Mouse (Mus musculus): Measurements from ENCODE around the gene Crtap. TPM values are rescaled to one million over a fixed set of nuclear protein-coding genes. Genes with fewer than 3 reads are reported as not detected.
"Not testable (repeated sequence)": the region's sequence is repeated elsewhere in the genome, so short reads cannot be mapped to it uniquely, and the experiment has no call there.

Gene Crtap
- polyA plus RNA-seq, 1 experiment from 2014 or later = 110 TPM

DNA sequence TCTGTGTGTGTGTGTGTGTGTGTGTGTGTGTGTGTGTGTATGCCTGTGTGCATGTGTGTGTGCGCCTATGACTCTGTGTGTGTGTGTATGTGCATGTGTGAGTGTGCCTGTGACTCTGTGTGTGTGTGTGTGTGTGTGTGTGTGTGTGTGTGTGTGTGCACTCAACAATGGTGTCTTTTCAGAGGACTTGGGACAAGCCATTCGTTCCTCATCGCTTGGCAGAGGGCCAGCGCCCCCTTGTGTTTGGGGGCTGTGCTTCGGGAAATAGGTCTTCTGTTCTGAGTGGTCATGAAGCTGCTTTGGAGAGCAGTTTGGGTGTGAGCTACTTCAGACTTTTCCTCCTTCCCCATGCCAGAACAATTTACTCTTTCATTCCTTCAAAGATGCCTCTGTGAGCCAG lies 18.8 kb downstream of the Crtap start:
- H3K36me3 ChIP-seq; H3K9ac ChIP-seq; H3K27ac ChIP-seq; H3K9me3 ChIP-seq; H3K4me3 ChIP-seq (replicated peaks); H3K4me1 ChIP-seq (replicated peaks); H3K27me3 ChIP-seq (replicated peaks); H3K4me2 ChIP-seq (replicated peaks); ATAC-seq: not testable (repeated sequence)
- 33% methylated on average over 5 of the region's 5 CpGs for WGBS

DNA sequence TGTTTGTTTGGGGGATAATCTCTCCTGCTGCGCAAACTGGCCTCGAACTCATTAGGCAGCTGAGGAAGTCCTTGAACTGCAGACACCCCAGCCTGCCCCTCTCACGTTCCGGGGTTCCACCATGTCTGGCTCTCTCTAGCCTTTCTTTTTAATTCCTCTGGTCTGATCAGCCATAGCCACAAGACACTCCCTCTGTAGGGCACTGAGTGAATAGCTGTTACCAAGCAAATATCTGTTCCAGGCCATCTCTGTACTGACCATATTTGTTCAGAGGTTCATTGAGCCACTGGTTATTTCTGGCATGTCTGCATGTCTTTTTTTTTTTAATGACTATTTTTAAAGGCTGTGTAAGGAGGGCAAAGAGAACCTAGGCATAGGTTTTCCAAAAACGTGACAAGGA lies 21.1 kb downstream of the Crtap start:
- not testable (repeated sequence) for H3K27ac ChIP-seq; H3K36me3 ChIP-seq; H3K4me1 ChIP-seq (replicated peaks); H3K27me3 ChIP-seq (replicated peaks); H3K4me3 ChIP-seq (replicated peaks); H3K9ac ChIP-seq; H3K9me3 ChIP-seq
- WGBS = 61% methylated on average over 5 of the region's 5 CpGs
- 0 out of 2 replicates have a peak, but pooled peaks have one; percentile 38 for ATAC-seq
- 0 out of 2 replicates have a peak overlapping the region, but pooled peaks have one; percentile 94 for H3K4me2 ChIP-seq (replicated peaks)

DNA sequence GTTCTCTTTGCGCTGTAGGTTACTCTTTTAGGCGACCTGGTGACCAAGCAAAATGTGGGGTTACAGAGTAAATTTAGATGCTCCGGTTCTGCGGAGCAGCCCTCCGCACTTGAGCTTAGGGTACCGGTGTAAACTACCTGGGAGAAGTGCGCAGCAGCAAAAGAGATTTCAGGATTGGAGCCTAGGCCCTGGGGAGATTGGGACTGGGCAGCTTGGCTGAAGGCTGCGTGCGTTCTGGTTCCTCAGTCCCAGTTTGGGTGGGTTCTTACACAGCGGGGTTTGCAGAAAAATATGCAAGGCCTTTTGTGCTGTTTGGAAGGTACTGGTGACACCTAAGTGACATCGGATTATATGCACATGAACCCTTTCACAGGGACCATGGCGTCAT lies 22.0 kb downstream of the Crtap start:
- Histone ChIP-seq H3K27ac (0 out of 2 replicates have a peak overlapping the region, but pooled peaks have one; percentile 9), H3K9ac (peak overlapping the region; percentile 57), H3K4me2 (replicated peaks) (peak overlapping the region; percentile 94), H3K4me1 (replicated peaks) (0 out of 2 replicates have a peak, but pooled peaks cover 2% of the 10 kb centered on the region), H3K9me3 (no peaks in the 10 kb centered on the region), H3K4me3 (replicated peaks) (peak overlapping the region; percentile 49), H3K27me3 (replicated peaks) (no peaks in the 10 kb centered on the region), H3K36me3 (no peaks in the 10 kb centered on the region)
- peak; percentile 27 for ATAC-seq
- 16% methylated on average over 12 of the region's 12 CpGs for WGBS

DNA sequence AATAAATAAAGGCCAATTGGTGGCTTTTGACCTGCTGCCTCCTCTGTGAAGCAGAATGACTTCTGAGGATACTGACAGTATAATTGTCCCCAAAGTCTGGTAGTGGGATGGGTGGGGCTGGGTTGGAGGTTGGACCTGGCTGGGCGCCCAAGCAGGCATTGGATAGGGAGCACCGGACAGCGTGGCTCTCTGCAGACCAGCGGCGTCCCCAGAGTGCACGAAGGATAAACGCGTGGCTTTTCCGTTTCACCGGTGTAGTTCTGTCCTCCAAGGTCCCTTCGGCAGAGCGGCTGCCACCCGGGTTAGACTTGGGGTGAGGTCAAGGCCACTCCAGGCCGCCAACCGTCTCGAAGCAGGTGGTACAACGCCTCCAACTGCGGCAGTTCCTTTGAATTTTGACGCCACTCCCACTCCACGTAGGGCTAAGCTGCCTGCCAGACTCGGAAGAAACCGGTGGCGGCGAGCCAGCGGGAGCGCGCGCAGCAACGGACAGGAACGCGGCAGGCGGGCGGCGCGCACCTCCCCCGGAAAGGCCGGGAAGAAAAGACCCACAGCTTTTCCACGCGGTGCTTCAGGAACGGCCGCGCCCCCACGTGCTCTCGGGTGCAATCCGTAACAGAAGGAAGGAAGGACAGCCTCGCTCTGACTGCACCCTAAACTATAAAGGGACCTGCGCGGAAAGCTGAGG lies 22.5 kb downstream of the Crtap start:
- Histone ChIP-seq H3K27me3 (replicated peaks) (no peaks in the 10 kb centered on the region), H3K4me1 (replicated peaks) (0 out of 2 replicates have a peak, but pooled peaks cover 2% of the 10 kb centered on the region), H3K9me3 (no peaks in the 10 kb centered on the region), H3K9ac (peak overlapping the region; percentile 57), H3K4me3 (replicated peaks) (peak overlapping the region; percentile 49), H3K36me3 (no peaks in the 10 kb centered on the region), H3K27ac (no peak overlapping the region), H3K4me2 (replicated peaks) (peak overlapping the region; percentile 94)
- under 1% methylated on average over 48 of the region's 48 CpGs for WGBS
- ATAC-seq = peak; percentile 86

DNA sequence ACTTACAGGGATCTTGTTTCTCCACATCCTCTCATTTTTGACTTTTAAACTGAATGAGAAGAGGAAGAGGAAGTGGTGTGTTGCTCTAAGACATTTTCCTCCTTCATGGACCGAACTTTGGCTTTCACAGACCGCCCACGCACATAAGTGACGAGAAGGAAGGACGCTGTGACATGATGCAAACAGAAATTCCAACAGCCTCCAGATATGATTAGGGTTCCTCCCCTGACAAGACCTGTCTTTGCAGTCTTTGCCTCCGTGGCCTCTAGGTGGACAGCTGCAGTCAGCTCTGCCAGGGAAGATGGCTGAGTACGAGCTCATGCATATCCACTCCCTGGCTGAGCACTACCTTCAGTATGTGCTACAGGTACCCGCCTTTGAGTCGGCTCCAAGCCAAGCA lies 60.6 kb downstream of the Crtap start, which contains the start of gene Bcl2a1c:
TSS of gene Bcl2a1c (plus strand) at position 281 of the 400 bp plus-strand sequence.
- 73% methylated on average over 9 of the region's 9 CpGs for WGBS
- H3K27ac ChIP-seq = not testable (repeated sequence)

DNA sequence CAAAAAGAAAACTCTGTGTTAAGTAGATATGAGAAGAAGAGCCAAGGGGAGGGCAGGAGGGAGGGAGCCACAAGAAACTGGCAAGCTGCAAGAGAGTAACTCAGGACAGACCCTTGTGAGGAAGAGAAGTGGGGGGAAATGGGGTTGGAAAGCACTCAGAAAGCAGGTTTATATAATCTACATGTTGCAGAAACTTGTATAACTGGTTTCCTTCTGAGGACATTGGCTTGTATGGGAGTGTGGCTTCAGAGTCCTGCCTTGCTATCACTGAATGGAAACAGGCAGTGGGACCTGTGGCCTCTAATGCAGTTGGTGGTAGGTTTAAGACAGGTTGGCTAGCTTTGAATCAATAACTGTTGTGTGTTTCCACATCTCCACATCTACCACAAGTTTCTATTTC lies 62.1 kb downstream of the Crtap start:
- not testable (repeated sequence) for H3K9me3 ChIP-seq; H3K27me3 ChIP-seq (replicated peaks); H3K9ac ChIP-seq; H3K4me1 ChIP-seq (replicated peaks); H3K4me2 ChIP-seq (replicated peaks); H3K36me3 ChIP-seq; H3K27ac ChIP-seq; H3K4me3 ChIP-seq (replicated peaks)
- ATAC-seq = peak; percentile 84

More for the DNA sequence above, 60.6 kb downstream of the Crtap start, which contains the start of gene Bcl2a1c:
- not testable (repeated sequence) for H3K27me3 ChIP-seq (replicated peaks); H3K4me1 ChIP-seq (replicated peaks); H3K9ac ChIP-seq; ATAC-seq; H3K36me3 ChIP-seq; H3K9me3 ChIP-seq; H3K4me3 ChIP-seq (replicated peaks); H3K4me2 ChIP-seq (replicated peaks)

DNA sequence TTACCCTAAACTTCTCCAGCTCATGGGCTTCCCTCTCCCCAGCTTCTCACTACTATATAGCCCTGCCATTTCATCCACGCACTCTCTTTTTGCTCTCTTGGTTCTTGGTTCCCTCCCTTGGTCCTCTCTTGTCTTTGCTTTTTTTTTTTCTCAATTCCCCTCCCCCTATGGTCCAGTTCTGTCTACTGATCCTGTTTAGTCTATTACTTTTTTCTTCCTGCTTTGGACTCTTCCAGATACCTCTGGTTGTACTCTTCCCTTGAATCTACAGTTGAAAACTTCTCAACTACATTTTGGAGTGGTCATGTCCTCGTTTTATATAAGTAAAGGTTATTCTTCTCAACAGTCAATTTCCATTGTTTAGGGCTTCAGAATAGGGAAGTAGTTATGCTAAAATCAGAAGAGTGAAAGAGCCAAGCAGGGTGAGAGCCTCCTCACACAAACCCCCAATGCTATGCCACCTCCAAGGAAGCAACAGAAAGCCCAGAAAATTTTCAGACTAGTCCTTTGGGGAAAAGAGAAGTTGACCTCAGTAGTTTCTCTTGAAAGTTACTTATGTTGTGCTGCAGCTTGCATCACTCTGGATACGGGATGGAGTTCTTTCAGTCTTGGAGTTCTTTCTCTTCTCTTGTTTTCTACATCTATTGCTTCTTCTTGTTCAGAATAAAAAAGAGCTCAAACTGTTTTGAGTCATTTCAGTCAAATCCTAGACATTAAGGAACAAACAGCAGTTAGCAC lies 64.3 kb downstream of the Crtap start:
- no peaks in the 10 kb centered on the region for H3K4me1 ChIP-seq (replicated peaks)
- no peak overlapping the region for H3K4me2 ChIP-seq (replicated peaks)
- ATAC-seq = no peak
- WGBS = 76% methylated on average over 3 of the region's 3 CpGs
- H3K36me3 ChIP-seq = no peaks in the 10 kb centered on the region
- no peaks in the 10 kb centered on the region for H3K9me3 ChIP-seq
- H3K27ac ChIP-seq = no peak overlapping the region
- H3K9ac ChIP-seq = no peak overlapping the region
- H3K27me3 ChIP-seq (replicated peaks) = no peaks in the 10 kb centered on the region
- no peak overlapping the region for H3K4me3 ChIP-seq (replicated peaks)

Other genes starting within 250 kb of the Crtap start
- gene Bcl2a1c, start 60.5 kb downstream of the Crtap start, polyA plus RNA-seq (2015; fragmentation: Nextera tagmentation; extraction: Ambion mirVana) = not detected in 2 replicates
- gene Glb1, start 10.4 kb upstream of the Crtap start, polyA plus RNA-seq (2015; fragmentation: Nextera tagmentation; extraction: Ambion mirVana) = 157 and 179 TPM in 2 replicates
- 18.3 and 22.1 TPM in 2 replicates for gene Tmppe, start 10.4 kb upstream of the Crtap start, polyA plus RNA-seq (2015; fragmentation: Nextera tagmentation; extraction: Ambion mirVana)
- 0.56 and 0.63 TPM in 2 replicates for gene Ccr4, start 114.2 kb upstream of the Crtap start, polyA plus RNA-seq (2015; fragmentation: Nextera tagmentation; extraction: Ambion mirVana)
- 0.48 and 0.58 TPM in 2 replicates for gene C130032M10Rik, start 125.0 kb upstream of the Crtap start, polyA plus RNA-seq (2015; fragmentation: Nextera tagmentation; extraction: Ambion mirVana)
- 4.1 TPM in 2 replicates for gene Trim71, start 173.7 kb upstream of the Crtap start, polyA plus RNA-seq (2015; fragmentation: Nextera tagmentation; extraction: Ambion mirVana)
- 51.9 and 53.1 TPM in 2 replicates for gene Cnot10, start 249.5 kb upstream of the Crtap start, polyA plus RNA-seq (2015; fragmentation: Nextera tagmentation; extraction: Ambion mirVana)